Mouse (Mus musculus): ENCODE data around the gene Tmcc3.

DNA sequence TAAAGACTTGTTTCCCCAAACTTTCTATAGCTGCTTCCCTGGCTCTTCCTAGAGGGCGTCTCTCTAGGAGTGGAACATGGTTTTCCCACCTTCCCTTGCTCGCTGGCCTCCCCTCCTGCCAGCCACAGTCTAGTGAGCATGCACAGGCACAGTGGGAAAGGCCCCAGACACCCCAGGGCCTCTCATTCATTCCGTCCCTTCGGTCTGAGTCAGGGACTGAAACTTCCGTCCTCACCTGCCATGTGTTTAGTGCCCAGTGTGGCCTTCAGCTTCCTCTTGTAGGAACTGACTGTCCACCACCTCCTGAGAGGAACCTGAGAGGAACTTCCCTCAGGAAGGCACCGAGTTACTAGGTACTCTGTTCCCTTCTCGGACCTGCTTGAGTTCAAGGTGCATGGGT is 257.1 kb downstream of the Tmcc3 start:
- TF ChIP-seq CTCF (IDR thresholded peaks at IDR 0.05; ENCODE audit: low read depth) (no peak), EP300 (optimal IDR thresholded peaks at IDR 0.05) (no peak)

Data from stomach, postnatal 0 days (tissue).